Mouse (Mus musculus): ENCODE measurements around the gene Vmn1r127. TPM values are rescaled to one million over a fixed set of nuclear protein-coding genes. Genes with fewer than 3 reads are reported as not detected.
"Not testable (repeated sequence)": the region's sequence is repeated elsewhere in the genome, so short reads cannot be mapped to it uniquely, and the experiment has no call there.

Vmn1r127 gene
- not detected in 2 replicates for polyA plus RNA-seq (2015; fragmentation: Nextera tagmentation; extraction: Ambion mirVana)

- H3K9me3 ChIP-seq (replicated peaks); H3K4me3 ChIP-seq (replicated peaks); H3K4me2 ChIP-seq (replicated peaks); H3K27ac ChIP-seq (replicated peaks); ATAC-seq (ENCODE audit: insufficient number of reproducible peaks, low FRiP score, low TSS enrichment, low read depth); H3K4me1 ChIP-seq; H3K9ac ChIP-seq; H3K27me3 ChIP-seq; H3K36me3 ChIP-seq: not testable (repeated sequence)
- WGBS, result no CpG with 5 or more reads among the region's 3 CpGs
Measured at GRCm38 (mm10) chr7:21319761-21320160, at the start of gene Vmn1r127. Vmn1r127 (minus strand) TSS chr7:21319861.

GRCm38 (mm10) chr7:21361191-21361590 is 41.5 kb upstream of the Vmn1r127 start, which contains the start of gene Vmn1r129:
Vmn1r129 (minus strand) TSS chr7:21361291.
- not testable (repeated sequence) for H3K36me3 ChIP-seq; H3K4me1 ChIP-seq; H3K9me3 ChIP-seq (replicated peaks); H3K9ac ChIP-seq; H3K4me2 ChIP-seq (replicated peaks); H3K27ac ChIP-seq (replicated peaks); ATAC-seq (ENCODE audit: insufficient number of reproducible peaks, low FRiP score, low TSS enrichment, low read depth); H3K4me3 ChIP-seq (replicated peaks); H3K27me3 ChIP-seq
- WGBS, result no CpG with 5 or more reads among the region's 1 CpGs

GRCm38 (mm10) chr7:21349073-21349472 is 29.4 kb upstream of the Vmn1r127 start, which contains the start of gene Vmn1r128:
Vmn1r128 (plus strand) TSS chr7:21349373.
- not testable (repeated sequence) for ATAC-seq (ENCODE audit: insufficient number of reproducible peaks, low FRiP score, low TSS enrichment, low read depth); H3K9ac ChIP-seq; H3K27me3 ChIP-seq; H3K9me3 ChIP-seq (replicated peaks); H3K36me3 ChIP-seq; H3K4me1 ChIP-seq; H3K4me3 ChIP-seq (replicated peaks); H3K4me2 ChIP-seq (replicated peaks); H3K27ac ChIP-seq (replicated peaks)
- 61% methylated on average over 1 of the region's 1 CpGs for WGBS

- not testable (repeated sequence) for H3K9ac ChIP-seq; H3K4me3 ChIP-seq (replicated peaks); H3K9me3 ChIP-seq (replicated peaks); H3K27me3 ChIP-seq; H3K36me3 ChIP-seq; H3K27ac ChIP-seq (replicated peaks); ATAC-seq (ENCODE audit: insufficient number of reproducible peaks, low FRiP score, low TSS enrichment, low read depth); H3K4me1 ChIP-seq; H3K4me2 ChIP-seq (replicated peaks)
- WGBS, result no CpG with 5 or more reads among the region's 5 CpGs
Measured at GRCm38 (mm10) chr7:21301367-21301766, 18.3 kb downstream of the Vmn1r127 start, which contains the start of gene Vmn1r126. Vmn1r126 (minus strand) TSS chr7:21301467.

- not testable (repeated sequence) for H3K4me2 ChIP-seq (replicated peaks); H3K27me3 ChIP-seq; H3K4me1 ChIP-seq; H3K4me3 ChIP-seq (replicated peaks); H3K27ac ChIP-seq (replicated peaks); H3K9ac ChIP-seq; ATAC-seq (ENCODE audit: insufficient number of reproducible peaks, low FRiP score, low TSS enrichment, low read depth); H3K9me3 ChIP-seq (replicated peaks); H3K36me3 ChIP-seq
- 60% methylated on average over 3 of the region's 3 CpGs for WGBS
Measured at GRCm38 (mm10) chr7:21271879-21272278, 47.8 kb downstream of the Vmn1r127 start, which contains the start of gene Vmn1r125. Vmn1r125 (plus strand) TSS chr7:21272179.

Other genes starting within 250 kb of the Vmn1r127 start
- not detected in 2 replicates for gene Vmn1r121, start 221.3 kb downstream of the Vmn1r127 start, polyA plus RNA-seq (2015; fragmentation: Nextera tagmentation; extraction: Ambion mirVana)
- not detected in 2 replicates for gene Vmn1r122, start 185.7 kb downstream of the Vmn1r127 start, polyA plus RNA-seq (2015; fragmentation: Nextera tagmentation; extraction: Ambion mirVana)
- gene Vmn1r123, start 157.7 kb downstream of the Vmn1r127 start, polyA plus RNA-seq (2015; fragmentation: Nextera tagmentation; extraction: Ambion mirVana), result not detected in 2 replicates
- not detected in 2 replicates for gene Gm5157, start 129.4 kb downstream of the Vmn1r127 start, polyA plus RNA-seq (2015; fragmentation: Nextera tagmentation; extraction: Ambion mirVana)
- not detected in 2 replicates for gene Vmn1r124, start 59.2 kb downstream of the Vmn1r127 start, polyA plus RNA-seq (2015; fragmentation: Nextera tagmentation; extraction: Ambion mirVana)
- gene Vmn1r125, start 47.7 kb downstream of the Vmn1r127 start, polyA plus RNA-seq (2015; fragmentation: Nextera tagmentation; extraction: Ambion mirVana), result not detected in 2 replicates
- gene Vmn1r126, start 18.4 kb downstream of the Vmn1r127 start, polyA plus RNA-seq (2015; fragmentation: Nextera tagmentation; extraction: Ambion mirVana), result not detected in 2 replicates
- gene Vmn1r128, start 29.5 kb upstream of the Vmn1r127 start, polyA plus RNA-seq (2015; fragmentation: Nextera tagmentation; extraction: Ambion mirVana), result not detected in 2 replicates
- not detected in 2 replicates for gene Vmn1r129, start 41.4 kb upstream of the Vmn1r127 start, polyA plus RNA-seq (2015; fragmentation: Nextera tagmentation; extraction: Ambion mirVana)
- not detected in 2 replicates for gene Gm6882, start 112.9 kb upstream of the Vmn1r127 start, polyA plus RNA-seq (2015; fragmentation: Nextera tagmentation; extraction: Ambion mirVana)
- gene Vmn1r130, start 191.9 kb upstream of the Vmn1r127 start, polyA plus RNA-seq (2015; fragmentation: Nextera tagmentation; extraction: Ambion mirVana), result not detected in 2 replicates
- not detected in 2 replicates for gene Vmn1r131, start 226.2 kb upstream of the Vmn1r127 start, polyA plus RNA-seq (2015; fragmentation: Nextera tagmentation; extraction: Ambion mirVana)